Mouse (Mus musculus) brain, adult 2 months (tissue): ENCODE data around the gene Il6st.
"Not testable (repeated sequence)": the region's sequence is repeated elsewhere in the genome, so short reads cannot be mapped to it uniquely, and the experiment has no call there.

Experiments used
- DNase-seq: peaks from one replicate; pipeline ENCODE4 v3.0.0; 2011; ENCODE audit warnings: low read depth, low spot score

Gene Il6st

DNA sequence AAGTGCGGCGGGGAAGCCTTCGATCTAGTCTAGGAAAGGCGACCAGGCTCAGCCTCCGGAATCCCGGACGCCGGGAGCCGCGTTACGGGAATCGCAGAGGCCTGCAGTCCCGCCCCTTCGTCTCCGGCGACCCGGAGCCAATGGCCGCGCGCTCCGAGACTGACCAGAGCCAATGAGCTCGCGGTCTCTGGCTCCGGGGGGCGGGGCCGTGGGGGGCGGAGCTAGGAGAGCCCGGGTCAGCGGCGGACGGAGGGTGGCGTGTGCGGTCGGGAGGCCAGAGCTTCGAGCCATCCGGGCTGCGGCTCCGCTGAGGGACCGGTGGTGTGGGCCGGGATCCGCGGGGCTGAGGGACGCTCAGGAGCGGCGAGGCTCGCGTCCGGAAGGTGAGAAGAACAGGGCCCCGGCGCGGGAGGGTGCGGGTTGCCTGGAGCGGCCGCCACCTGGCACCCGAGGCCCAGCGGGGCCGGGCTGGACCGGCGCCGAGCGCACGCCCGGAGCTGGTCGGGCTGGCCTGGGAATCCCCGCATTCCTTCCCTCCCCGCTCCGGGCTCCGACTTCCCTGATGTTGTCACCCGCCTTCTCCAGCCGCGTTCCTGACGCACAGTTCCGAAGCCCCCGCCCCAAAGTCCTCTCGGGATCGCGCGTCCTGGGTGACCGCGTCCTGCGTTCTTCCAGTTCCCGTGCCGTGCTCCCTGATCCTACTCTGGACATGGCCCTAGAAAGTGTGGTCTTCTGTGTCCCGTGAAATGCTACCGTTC lies at the start of gene Il6st:
Gene Il6st, plus strand, starts transcription at position 203 of the 758 bp plus-strand sequence.
- DNase-seq: peak; percentile 98

DNA sequence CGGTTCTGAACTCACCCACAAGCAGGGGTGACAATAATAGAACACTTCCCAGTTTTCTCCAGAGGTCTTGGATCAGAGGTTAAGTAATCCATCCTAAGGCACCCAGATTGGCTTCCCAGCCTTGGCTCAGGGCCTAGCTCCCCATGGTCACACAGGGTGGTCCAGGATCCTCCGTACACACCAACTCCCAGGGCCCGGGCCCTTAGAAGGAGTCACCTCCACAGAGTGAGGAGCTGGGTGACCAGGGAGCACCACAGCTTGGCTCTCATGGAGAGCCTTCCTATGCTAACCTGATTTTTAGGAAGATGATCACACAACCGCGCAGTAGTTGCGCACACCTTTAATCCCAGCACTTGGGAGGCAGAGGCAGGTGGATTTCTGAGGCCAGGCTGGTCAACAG lies 48.0 kb upstream of the Il6st start:
- DNase-seq: no peak

DNA sequence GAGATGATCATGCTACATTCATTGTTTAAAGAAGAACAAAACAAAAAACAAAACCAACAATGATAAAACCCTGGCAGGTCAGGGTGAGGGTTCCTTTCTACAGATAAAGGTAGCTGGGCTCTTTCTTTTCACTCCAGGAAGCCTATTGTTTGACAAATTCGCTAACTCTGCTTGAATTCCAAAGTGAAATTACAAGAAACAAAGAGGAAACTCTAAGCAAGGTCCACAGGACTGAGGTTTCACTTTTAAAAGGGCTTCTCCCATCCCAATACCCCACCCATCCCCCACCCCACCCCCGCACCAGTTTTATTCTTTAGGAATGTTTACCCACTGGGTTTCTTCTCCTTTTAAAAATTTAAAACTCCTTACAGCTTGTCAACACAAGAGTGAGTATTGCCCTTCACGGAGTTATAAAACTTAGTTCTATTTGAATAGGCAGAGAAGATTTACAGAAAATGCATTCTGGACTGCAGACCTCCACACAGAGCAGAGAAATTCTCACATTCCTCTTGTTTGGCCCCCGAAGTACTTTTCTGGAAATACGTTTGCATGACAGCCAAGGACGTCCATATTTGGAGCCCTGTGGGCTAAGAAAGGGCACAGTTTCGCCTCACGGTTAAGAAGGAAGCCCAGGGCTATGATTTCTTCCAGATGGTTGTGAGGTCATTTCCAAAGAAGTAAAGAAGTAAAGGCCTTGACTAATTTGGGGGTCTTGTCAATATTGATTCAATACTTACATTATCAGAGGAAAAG lies 47.3 kb upstream of the Il6st start:
- DNase-seq: no peak

DNA sequence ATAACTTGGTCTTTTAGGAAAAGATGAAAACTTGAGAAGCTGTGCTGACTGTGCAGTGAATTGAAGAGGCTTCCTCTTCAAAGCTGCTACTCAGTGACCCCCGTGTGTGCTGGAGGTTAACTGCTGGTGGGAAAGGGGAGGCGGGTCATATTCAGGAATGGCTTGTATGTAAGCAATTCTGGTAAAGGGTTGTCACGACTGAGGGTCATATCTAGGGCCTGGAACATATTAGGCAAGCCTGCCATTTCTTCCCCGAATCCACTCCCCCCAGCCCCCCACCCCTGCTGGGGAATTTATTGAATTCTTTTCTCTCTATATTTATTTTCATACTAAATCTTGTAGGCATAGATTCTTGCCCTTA lies 46.7 kb upstream of the Il6st start:
- DNase-seq: no peak

DNA sequence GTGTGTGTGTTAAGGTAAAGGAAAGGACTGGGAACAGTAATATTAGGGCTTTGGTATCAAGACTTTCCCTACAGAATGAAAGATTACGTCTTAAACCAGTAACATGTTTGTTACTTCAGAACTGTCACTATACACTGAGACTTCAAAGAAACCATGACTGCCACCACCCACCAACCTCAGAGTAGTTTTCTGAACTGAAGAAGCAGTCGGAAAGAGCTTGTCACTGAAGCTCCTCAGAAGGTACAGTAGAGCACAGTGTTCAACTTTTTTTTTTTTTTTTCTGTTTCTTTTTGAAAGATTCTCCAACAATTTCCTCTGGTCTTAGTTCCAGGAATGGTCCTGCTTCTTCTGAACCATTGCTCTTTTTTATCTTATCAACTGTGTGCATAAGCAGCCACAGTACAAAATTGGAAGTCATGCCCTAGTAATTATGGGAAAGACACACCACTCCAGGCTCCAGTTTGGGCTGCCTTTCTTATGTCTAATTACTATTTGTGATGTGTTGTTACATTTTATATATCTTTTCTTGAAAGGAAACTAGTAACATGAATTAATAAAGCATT lies 45.9 kb upstream of the Il6st start:
- DNase-seq: no peak

DNA sequence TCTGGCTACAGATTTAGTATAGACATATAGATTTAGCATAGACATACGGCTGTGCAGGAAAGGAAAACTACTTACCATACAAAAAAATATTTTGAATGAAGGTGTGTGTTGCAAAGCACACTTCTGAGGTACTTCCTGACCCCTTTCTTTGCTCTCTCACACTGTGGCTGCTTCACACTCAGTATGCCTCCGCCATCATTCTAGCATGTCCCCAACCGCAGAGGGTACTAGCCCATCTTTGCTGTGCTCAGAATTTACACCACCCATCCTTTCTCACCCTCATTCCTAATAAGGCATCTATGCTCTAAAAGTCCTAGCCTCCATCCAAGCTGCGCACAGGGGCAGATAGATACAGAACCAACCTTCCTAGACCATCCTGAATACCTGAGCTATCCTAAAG lies 45.3 kb upstream of the Il6st start:
- DNase-seq: no peak

DNA sequence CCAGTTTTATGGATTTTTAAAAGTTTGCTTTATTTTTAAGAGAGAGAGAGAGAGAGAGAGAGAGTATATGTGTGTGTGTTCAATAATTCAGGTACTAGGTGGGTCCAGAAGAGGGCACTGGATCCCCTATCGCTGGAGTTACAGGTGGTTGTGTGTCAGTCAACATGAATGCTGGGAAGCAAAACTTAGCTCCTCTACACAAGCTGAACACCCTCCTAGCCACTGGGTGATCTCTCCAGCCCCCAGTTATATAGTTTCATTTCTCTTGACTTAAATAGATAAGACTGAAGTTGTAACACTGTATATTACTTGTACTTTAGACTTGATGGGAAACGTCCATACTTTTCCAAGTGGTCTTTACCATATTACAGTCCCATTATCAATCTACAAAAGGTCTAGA lies 39.7 kb upstream of the Il6st start:
- no peak for DNase-seq

DNA sequence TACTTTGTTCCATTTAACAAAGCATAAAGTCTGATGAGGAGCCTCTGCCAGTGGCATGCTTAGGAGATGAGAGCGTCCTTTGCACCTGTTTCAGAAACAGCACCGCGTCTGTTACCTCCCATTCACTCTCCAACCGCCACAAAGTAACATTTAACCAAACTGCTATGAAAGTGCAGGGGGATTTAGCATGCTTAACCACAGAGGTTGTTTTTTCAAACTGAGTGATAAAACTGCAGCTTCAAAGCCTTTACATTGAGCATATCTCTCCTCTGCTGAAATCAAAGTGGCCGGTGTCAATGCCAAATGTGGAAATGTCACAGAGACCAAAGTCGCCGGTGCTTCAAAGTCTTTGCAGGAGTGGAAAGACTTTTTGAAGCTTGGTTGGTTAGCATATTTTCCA lies 39.2 kb upstream of the Il6st start:
- no peak for DNase-seq

DNA sequence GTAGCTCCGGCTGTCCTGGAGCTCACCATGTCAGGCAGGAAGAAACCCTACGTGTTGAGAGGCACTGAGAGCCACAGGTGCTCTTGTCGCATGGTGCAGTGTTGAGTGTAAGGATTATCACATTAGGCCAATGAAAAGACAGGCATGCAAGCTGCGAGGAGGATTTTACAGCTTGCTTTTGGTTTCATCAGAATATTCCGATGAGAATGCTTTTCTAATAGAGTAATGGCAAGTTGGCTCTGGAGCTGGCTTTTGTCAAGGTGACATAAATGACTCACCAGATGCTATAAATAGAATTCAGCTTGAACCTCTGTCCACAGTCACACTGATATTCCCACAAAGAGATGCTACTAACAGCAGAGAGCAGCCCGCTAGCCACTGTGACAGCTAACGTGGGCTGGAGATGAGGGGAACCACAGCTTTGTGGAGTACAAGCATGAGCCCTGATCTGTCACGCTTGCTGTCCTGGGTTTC lies 38.7 kb upstream of the Il6st start:
- peak; percentile 15 for DNase-seq

DNA sequence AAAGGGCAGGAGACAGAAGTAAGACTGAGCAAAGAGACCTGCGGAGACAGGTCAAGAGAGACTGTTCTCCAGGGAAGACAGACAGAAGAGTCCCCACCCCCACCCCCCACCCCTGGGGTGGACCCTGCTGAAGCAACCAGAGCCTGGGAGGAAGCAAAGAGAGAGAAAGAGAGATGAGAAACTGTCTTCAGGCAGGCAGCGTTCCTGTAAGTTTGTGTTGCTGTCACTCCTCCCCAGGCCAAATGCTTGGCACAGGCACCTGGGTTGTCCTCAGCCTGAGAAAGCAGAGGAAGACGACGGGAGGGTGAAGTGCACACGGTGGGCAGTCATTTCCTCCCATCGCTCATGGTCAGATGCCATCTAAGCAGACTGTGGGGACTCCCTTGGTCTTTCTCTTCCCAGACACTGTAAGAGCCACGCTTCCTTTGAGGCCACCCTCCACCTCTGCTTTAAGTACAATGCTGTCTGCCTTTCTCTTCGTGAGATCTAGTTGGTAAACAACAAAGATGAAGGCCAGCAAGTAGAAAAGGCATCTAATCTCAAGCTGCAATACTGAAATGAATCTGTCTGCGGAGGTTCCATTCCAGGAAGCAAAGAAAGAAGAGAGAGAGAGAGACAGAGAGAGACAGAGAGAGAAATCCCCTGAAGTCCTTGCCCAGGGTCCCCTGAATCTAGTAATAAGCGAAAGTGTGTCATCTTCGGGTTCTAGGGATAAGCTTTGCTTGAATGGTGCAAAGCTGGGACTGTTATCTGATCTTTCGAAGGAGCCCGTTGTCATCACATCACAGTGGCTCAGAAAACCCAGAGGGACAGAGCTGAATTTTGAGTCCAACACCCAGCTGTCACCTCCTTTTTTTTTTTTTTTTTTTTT lies 37.4 kb upstream of the Il6st start:
- DNase-seq: no peak

DNA sequence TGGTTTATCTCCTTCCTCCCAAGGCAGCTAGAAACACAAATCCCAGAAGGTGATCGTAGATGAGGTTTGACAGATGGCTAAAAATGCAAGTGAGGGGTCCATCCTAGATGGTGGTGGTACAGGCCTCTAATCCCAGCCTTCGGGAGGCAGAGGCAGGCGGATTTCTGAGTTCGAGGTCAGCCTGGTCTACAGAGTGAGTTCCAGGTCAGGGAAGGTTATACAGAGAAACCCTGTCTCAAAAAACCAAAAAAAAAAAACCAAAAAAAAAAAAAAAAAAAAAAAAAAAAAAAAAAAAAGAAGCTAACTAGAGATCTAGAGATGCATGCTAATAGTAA lies 36.8 kb upstream of the Il6st start:
- DNase-seq: not testable (repeated sequence)

DNA sequence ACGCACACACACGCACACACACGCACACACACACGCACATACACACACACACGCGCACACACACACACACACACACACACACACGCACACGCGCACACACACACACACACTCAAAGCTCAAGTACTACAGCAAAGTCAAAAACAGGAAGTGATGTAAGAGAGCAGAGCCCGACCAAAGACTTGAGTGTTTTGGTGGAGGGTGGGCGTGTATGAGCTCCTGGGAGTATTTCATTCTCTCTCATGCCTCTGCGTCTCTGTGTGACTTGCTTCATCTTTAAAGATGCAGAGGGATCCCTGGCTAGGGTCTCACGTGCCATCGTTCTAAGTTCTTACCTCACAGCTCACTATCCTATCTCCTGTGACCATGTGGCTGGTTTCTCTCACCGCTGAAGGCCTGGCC lies 36.3 kb upstream of the Il6st start:
- no peak for DNase-seq

DNA sequence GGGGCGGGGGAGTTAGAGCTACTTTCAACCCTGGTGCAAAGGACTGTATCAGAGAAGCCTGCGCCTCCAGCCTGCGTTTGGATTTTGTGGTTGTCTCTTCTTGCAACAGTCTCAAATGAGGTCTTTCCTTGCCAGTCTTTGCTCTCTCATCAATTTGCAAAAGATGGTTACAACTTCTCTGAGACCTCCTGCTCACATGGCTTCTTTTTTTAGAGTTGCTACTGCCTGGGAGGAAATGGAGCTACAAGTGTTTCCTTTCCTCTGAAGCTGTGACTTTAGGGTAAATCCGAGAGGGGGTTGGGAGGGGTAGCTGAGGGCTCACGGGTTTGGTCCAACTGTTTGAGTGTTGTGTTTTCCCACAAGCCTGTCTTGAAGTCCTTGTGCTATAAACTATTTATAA lies 30.6 kb upstream of the Il6st start:
- DNase-seq: peak; percentile 34

DNA sequence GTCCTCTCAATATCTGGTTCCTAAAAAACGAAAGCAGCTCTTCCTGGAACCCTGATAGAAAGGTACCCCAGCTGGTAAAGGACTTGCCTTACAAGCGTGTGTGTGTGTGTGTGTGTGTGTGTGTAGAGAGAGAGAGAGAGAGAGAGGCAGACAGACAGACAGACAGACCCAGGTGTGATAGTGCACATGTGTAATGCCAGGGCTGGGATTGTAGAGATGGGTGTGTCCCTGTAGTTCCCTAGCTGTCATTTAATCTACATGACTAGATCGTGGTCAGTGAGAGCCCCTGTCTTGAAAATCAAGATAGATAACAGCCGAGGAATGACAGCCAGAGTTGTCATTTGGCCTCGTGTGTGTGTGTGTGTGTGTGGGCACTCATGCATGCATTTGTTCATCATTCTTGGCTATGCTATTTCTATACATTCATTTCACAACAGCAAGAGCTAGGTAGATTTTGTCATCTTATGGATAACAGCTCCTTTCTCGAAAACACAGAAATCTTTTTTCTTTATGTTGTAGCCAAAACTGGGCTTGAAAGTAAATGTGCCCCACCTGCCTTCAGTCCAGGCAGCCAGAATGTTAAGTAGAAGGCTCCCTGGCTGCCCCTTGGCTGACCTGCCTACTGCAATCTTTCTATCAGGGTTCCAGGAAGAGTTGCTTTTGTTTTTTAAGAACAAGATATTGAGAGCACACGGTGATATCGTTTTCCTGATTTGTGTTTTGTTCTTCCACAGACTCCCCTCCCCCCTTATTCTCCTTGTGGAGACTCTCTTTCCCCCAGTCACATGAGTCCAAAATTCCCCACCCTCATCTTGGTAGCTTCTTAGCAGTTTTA lies 28.4 kb upstream of the Il6st start:
- no peak for DNase-seq

DNA sequence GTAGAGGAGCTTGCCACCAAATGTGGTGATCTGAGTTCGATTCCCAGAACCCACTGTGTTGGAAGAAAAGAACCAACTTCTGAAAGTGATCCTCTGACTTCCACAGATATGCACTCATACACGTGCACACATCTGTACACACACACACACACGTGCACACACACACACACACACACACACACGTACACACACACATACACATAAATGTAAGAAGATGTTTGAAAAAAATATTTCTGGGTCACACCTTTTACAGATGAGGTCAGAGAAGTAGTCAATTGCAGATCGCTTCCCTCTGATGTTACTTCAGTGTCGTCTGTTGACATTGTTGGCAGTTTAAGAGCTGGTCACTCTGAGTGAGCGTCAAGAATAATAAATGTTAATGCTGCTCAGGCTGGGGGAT lies 27.6 kb upstream of the Il6st start:
- no peak for DNase-seq

DNA sequence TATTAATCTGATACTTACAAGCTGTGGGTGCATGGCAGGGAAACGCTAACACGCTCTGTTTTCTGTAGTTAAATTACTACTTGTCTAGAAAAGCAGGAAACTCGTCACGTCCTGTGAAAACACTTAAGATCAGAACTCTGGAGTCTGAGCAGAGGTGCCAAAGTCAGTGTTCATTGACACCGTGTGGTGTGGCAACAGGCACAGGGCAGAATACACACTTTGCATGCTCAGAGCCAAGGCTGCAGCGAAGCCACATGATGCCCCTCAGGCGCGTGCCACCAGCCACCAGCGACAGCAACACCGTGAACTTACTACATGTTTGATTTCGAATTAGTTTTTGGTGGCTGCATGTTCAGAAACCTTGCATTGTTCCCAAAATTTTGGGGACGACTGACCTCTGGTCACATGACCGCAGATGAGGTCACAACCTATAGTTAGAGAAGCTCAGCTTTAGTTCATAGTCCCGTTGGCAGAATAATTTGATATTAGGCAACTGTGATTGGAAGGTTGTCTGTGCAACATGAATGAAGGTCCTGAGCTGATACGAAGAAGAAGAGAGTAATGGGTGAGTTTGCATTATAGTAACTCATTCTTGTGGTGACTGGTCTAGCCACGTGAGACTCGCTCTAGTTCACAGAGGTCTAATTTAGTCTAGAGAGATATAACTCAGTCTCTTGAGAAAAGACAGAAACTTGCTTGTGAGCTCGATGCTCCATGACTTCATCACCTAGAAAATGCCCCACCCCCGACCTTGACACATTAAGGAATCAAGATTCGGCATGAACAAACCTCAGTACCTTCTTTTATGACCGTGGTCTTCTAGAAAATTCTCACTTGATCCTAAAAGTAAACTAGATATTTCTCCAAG lies 25.6 kb upstream of the Il6st start:
- DNase-seq: no peak

DNA sequence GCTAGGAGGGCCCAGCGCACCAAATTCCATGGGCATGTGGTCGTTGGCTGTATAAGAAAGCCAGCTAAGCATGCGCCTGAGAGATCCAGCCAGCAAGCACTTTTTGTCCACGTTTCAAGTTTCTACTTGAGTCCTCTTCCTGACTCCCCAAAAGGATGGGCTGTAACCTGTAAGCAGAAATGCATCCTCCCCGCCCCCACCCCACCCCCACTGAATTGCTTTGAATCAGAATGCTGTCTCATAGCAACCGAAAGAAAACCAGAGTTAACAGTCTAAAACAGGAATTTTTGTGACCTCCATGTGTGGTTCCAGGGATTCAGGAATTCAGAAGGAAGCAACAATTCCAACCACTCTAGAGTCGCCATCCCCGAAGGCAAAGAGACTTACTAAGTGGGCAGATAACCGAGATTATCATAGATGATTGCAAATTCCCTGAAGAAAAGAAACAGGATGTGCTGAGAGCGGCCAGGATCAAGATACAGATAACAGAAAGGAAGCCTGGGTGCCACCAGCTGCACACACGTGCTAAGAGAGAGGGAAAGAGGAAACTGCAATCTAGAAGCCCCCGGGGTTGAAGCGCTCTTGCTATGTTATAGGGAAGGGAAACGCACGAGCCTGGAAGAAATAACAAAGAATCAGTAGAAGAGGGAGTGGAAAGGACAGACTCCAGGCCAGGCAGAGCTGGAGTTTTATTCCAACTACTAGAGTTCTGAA lies 24.6 kb upstream of the Il6st start:
- peak; percentile 14 for DNase-seq

DNA sequence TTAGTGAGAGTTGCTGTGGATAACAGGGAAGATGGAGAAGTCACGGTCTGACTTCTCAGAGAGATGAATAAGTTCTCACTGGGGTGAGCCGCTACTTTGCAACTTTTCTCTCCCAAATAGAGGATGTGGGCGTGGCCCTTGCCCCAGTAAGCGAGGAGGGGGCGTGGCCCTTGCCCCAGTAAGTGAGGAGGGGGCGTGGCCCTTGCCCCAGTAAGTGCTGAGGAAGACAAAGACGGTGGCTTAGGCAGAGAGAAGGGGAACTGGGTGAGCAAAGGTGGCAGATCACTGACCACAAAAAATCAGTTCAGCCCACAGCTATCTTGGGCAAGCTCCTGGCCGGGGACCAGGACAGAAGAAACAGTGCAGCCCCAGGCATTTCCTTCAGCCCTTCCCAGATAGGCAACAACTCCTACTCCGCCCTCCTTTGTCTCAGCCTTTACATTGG lies 23.9 kb upstream of the Il6st start:
- peak; percentile 59 for DNase-seq

DNA sequence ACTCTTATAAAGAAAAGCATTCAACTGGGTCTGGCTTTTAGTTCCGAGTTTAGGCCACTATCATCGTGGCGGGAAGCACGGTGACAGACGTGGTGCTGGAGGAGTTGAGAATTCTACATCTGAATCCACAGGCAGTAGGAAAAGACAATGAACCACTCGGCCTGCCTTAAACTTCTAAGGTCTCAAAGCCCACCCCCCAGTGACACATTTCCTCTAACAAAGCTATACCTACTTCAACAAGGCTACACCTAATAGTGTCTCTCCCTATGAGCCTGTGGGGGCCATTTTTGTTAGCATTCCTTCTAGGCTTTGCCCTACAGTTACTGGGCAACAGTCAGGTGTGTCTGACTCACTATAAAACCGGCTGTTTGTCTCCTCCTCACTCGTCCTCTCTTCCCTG lies 23.2 kb upstream of the Il6st start:
- no peak for DNase-seq
